Mouse (Mus musculus): Measurements from ENCODE around the gene Slc24a2. TPM values are rescaled to one million over a fixed set of nuclear protein-coding genes. Genes with fewer than 3 reads are reported as not detected.

The Slc24a2 gene
- polyA plus RNA-seq, 1 experiment from 2014 or later: not detected

DNA sequence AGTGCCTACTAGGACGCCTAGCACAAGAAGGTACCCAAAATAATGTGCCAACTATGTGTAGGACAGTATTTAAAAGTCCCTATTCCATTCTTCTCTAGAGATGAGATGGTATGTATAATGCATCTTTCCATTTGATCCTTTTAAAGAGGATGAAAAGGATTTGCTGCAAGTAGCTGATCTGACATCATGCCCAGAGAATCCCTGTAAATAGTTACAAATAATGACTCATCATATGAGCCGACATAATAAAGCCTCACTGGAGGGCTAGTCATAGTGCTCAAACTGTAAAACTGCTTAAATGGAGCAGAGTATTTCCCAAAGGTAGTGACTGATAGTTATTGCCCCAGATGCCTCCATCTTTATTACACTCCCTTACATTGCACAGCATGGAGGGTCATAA, 183.1 kb downstream of the Slc24a2 start:
- ATAC-seq (replicated peaks; ENCODE audit: low FRiP score, low TSS enrichment, low read depth): no peak
- no peak overlapping the region for H3K4me2 ChIP-seq (ENCODE audit: low read length)

DNA sequence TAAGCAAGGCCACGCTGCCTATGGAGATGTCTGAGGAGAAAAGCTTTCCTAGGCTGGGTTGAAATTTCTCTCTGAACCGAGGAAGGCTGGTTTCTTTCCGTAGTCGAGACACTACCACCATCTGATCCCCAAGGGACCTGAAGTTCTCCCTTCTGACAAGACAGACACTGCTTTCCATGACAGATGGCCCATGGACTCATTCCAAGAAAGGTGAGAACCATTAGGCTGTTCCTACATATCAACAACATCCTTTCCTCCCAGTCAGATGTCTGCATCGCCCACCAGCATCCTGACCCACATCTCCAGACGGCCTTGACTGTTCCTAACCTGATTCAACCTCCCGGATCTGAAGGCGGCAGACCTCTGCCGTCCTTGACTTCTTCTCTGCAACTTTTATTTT, 187.0 kb downstream of the Slc24a2 start:
- Histone ChIP-seq H3K36me3 (ENCODE audit: control insufficient read depth, insufficient read depth, low read length) (no peaks in the 10 kb centered on the region), H3K9me3 (ENCODE audit: control insufficient read depth, low read length) (no peaks in the 10 kb centered on the region), H3K27me3 (replicated peaks; ENCODE audit: control insufficient read depth, insufficient read depth, low read length) (no peaks in the 10 kb centered on the region), H3K27ac (ENCODE audit: low read depth) (no peak overlapping the region), H3K4me2 (ENCODE audit: low read length) (no peak overlapping the region), H3K4me1 (replicated peaks; ENCODE audit: control insufficient read depth, insufficient read depth, low read length) (no peaks in the 10 kb centered on the region), H3K9ac (ENCODE audit: low read length) (no peak overlapping the region), H3K4me3 (ENCODE audit: low read depth, low read length) (no peak overlapping the region)
- DNase-seq (ENCODE audit: low spot score) (no peak), ATAC-seq (replicated peaks; ENCODE audit: low FRiP score, low TSS enrichment, low read depth) (no peak)
- 88% methylated on average over 9 of the region's 9 CpGs for WGBS

More for the DNA sequence above, 183.1 kb downstream of the Slc24a2 start:
- WGBS: 68% methylated on average over 2 of the region's 2 CpGs
- Histone ChIP-seq H3K4me1 (replicated peaks; ENCODE audit: control insufficient read depth, insufficient read depth, low read length) (no peaks in the 10 kb centered on the region), H3K27ac (ENCODE audit: low read depth) (no peak overlapping the region), H3K27me3 (replicated peaks; ENCODE audit: control insufficient read depth, insufficient read depth, low read length) (no peaks in the 10 kb centered on the region), H3K4me3 (ENCODE audit: low read depth, low read length) (no peak overlapping the region), H3K9me3 (ENCODE audit: control insufficient read depth, low read length) (no peaks in the 10 kb centered on the region), H3K36me3 (ENCODE audit: control insufficient read depth, insufficient read depth, low read length) (no peaks in the 10 kb centered on the region), H3K9ac (ENCODE audit: low read length) (no peak overlapping the region)
- no peak for DNase-seq (ENCODE audit: low spot score)

DNA sequence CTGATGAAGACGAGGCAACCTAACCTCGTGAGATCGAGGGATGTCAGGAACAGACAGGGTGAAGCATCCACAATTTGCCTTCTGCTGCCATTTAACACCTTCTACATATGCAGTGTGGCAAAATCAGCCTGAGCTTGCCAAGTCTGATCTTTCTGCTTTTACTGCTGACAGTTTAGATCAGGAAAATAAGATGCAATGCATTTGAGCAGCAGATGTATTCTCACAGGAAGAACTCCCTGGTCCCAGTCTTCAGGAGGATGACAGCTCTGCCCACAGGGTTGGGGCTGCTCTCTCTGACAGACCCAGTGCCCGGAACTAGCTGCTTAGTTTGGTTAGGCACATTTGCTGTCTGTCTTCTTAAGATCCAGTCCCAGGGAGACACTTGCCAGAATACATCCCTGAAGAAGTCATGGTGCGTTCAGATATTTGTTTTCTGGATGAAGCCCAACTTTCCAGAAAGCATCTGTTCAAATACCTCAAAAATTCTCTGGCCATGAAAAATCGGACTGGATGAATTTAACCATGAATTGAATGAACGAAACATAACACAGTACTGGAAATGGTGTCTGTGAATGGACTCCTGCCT, 188.8 kb downstream of the Slc24a2 start:
- Histone ChIP-seq H3K4me3 (ENCODE audit: low read depth, low read length) (no peak overlapping the region), H3K4me1 (replicated peaks; ENCODE audit: control insufficient read depth, insufficient read depth, low read length) (no peaks in the 10 kb centered on the region), H3K27ac (ENCODE audit: low read depth) (no peak overlapping the region), H3K9ac (ENCODE audit: low read length) (no peak overlapping the region), H3K4me2 (ENCODE audit: low read length) (no peak overlapping the region), H3K27me3 (replicated peaks; ENCODE audit: control insufficient read depth, insufficient read depth, low read length) (no peaks in the 10 kb centered on the region), H3K36me3 (ENCODE audit: control insufficient read depth, insufficient read depth, low read length) (no peaks in the 10 kb centered on the region), H3K9me3 (ENCODE audit: control insufficient read depth, low read length) (no peaks in the 10 kb centered on the region)
- ATAC-seq (replicated peaks; ENCODE audit: low FRiP score, low TSS enrichment, low read depth) (no peak), DNase-seq (ENCODE audit: low spot score) (no peak)
- 55% methylated on average over 7 of the region's 7 CpGs for WGBS

DNA sequence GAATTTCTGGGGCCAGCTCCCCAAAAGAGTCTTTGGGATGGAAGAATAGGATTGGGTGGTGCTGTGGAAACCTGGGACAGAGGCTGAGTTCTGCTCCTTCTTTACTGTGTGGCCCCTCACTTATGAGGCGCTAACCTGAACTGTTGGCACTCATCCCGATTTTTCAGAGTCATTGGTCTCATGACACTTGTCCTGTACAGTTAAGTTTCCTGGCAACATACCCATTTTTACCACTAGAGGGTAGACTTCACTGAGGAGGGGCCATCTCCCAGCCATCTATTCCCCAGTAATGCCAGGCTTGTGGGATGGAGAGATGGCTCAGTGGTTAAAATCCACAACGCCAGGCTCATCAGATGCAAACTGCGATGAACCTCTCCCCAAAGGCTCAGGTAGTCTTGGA, 192.7 kb downstream of the Slc24a2 start:
- Histone ChIP-seq H3K9ac (ENCODE audit: low read length) (no peak overlapping the region), H3K4me1 (replicated peaks; ENCODE audit: control insufficient read depth, insufficient read depth, low read length) (no peaks in the 10 kb centered on the region), H3K27ac (ENCODE audit: low read depth) (no peak overlapping the region), H3K4me2 (ENCODE audit: low read length) (no peak overlapping the region), H3K36me3 (ENCODE audit: control insufficient read depth, insufficient read depth, low read length) (no peaks in the 10 kb centered on the region), H3K4me3 (ENCODE audit: low read depth, low read length) (no peak overlapping the region), H3K27me3 (replicated peaks; ENCODE audit: control insufficient read depth, insufficient read depth, low read length) (no peaks in the 10 kb centered on the region), H3K9me3 (ENCODE audit: control insufficient read depth, low read length) (no peaks in the 10 kb centered on the region)
- 78% methylated on average over 4 of the region's 4 CpGs for WGBS
- DNase-seq (ENCODE audit: low spot score) (no peak), ATAC-seq (replicated peaks; ENCODE audit: low FRiP score, low TSS enrichment, low read depth) (no peak)

DNA sequence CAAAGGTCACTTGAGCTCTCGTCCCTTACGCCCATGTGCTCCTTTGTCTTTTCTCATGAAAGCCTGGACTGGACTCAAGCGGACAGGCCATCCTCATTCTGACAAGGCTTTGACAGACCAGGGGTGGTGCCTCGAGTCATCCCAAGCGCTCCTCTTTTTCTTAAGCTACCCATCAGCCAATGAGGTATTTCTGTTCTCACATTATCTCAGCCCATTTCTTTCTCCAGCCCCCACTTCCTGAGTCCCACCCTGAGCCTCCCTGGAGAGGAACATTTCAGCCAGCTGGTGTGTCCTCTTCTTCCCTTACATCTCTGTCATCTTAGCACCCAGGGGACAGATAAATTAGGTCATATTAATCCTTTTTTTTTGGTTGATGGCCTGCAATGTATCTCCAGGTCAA, 193.8 kb downstream of the Slc24a2 start:
- 72% methylated on average over 5 of the region's 5 CpGs for WGBS
- no peaks in the 10 kb centered on the region for H3K9me3 ChIP-seq (ENCODE audit: control insufficient read depth, low read length)
- no peaks in the 10 kb centered on the region for H3K4me1 ChIP-seq (replicated peaks; ENCODE audit: control insufficient read depth, insufficient read depth, low read length)
- no peak overlapping the region for H3K27ac ChIP-seq (ENCODE audit: low read depth)
- no peak for DNase-seq (ENCODE audit: low spot score)
- no peak for ATAC-seq (replicated peaks; ENCODE audit: low FRiP score, low TSS enrichment, low read depth)
- H3K4me2 ChIP-seq (ENCODE audit: low read length): no peak overlapping the region
- no peak overlapping the region for H3K4me3 ChIP-seq (ENCODE audit: low read depth, low read length)
- no peaks in the 10 kb centered on the region for H3K36me3 ChIP-seq (ENCODE audit: control insufficient read depth, insufficient read depth, low read length)
- H3K9ac ChIP-seq (ENCODE audit: low read length): no peak overlapping the region
- no peaks in the 10 kb centered on the region for H3K27me3 ChIP-seq (replicated peaks; ENCODE audit: control insufficient read depth, insufficient read depth, low read length)

DNA sequence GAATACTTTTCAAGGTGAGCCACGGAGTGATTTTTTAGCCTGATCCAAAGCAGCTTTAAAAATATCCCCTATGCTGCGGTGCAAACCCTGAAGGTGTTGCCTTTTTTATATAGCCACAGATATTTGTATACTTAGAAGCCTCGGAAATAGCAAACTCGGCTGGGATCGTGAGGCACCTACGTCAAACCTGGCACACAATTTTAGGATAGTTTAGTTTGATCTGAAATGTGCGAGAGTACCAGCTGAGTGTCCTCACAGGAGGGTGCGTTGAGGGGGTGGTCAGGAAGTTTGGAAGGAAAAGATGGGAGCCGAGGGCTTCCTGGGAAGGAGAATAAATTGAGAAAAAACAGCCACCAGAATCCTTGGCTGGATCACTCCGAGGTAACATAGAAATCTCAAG, 194.6 kb downstream of the Slc24a2 start:
- no peaks in the 10 kb centered on the region for H3K27me3 ChIP-seq (replicated peaks; ENCODE audit: control insufficient read depth, insufficient read depth, low read length)
- no peak for DNase-seq (ENCODE audit: low spot score)
- no peak overlapping the region for H3K9ac ChIP-seq (ENCODE audit: low read length)
- H3K4me2 ChIP-seq (ENCODE audit: low read length): no peak overlapping the region
- H3K9me3 ChIP-seq (ENCODE audit: control insufficient read depth, low read length): no peaks in the 10 kb centered on the region
- H3K4me3 ChIP-seq (ENCODE audit: low read depth, low read length): no peak overlapping the region
- ATAC-seq (replicated peaks; ENCODE audit: low FRiP score, low TSS enrichment, low read depth): no peak
- no peaks in the 10 kb centered on the region for H3K36me3 ChIP-seq (ENCODE audit: control insufficient read depth, insufficient read depth, low read length)
- no peaks in the 10 kb centered on the region for H3K4me1 ChIP-seq (replicated peaks; ENCODE audit: control insufficient read depth, insufficient read depth, low read length)
- H3K27ac ChIP-seq (ENCODE audit: low read depth): no peak overlapping the region
- WGBS: 76% methylated on average over 10 of the region's 10 CpGs

DNA sequence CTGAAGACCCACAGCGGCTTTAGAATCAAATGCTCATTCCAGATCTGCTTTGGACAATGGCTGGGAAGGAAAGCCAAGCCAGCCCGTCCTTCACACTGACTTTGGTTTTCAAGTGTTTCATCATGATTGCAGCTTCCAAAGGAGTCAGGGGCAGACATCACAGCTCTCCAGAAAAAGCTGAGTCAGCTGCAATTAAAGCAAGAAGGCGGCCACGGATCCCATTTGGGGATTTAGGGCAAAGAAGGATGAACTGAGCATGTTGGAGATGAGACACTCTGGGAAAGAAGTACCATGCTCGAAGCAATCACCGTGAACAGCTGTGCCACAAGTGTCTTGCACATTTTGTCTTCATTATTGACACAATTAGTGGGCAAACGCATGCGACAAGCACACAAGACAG, 197.6 kb downstream of the Slc24a2 start:
- H3K27me3 ChIP-seq (replicated peaks; ENCODE audit: control insufficient read depth, insufficient read depth, low read length): no peaks in the 10 kb centered on the region
- no peaks in the 10 kb centered on the region for H3K9me3 ChIP-seq (ENCODE audit: control insufficient read depth, low read length)
- H3K27ac ChIP-seq (ENCODE audit: low read depth): no peak overlapping the region
- no peaks in the 10 kb centered on the region for H3K4me1 ChIP-seq (replicated peaks; ENCODE audit: control insufficient read depth, insufficient read depth, low read length)
- H3K4me2 ChIP-seq (ENCODE audit: low read length): no peak overlapping the region
- H3K36me3 ChIP-seq (ENCODE audit: control insufficient read depth, insufficient read depth, low read length): no peaks in the 10 kb centered on the region
- no peak overlapping the region for H3K9ac ChIP-seq (ENCODE audit: low read length)
- no peak overlapping the region for H3K4me3 ChIP-seq (ENCODE audit: low read depth, low read length)
- WGBS: 92% methylated on average over 8 of the region's 8 CpGs
- ATAC-seq (replicated peaks; ENCODE audit: low FRiP score, low TSS enrichment, low read depth) (no peak), DNase-seq (ENCODE audit: low spot score) (no peak)

DNA sequence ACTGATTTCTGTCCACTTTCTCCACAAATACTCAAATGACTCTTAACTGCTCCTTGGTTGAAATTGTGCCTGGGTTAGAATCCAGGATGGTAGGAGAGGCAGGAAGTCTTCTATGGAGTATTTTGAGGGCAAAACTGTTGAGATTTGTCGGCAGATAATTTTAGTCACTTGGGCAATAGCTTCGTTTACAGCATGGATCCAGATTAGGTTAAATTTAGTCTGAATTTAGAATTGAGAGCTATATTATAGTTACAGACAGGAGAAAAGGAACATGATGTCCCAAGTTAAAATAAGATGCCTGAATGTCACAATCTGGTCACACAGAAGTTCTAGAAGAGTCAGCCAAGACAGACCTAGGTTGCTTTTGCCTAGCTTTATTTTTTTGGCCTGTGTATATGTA, 199.2 kb downstream of the Slc24a2 start:
- Histone ChIP-seq H3K27me3 (replicated peaks; ENCODE audit: control insufficient read depth, insufficient read depth, low read length) (no peaks in the 10 kb centered on the region), H3K9me3 (ENCODE audit: control insufficient read depth, low read length) (no peaks in the 10 kb centered on the region), H3K4me1 (replicated peaks; ENCODE audit: control insufficient read depth, insufficient read depth, low read length) (no peaks in the 10 kb centered on the region), H3K4me3 (ENCODE audit: low read depth, low read length) (no peak overlapping the region), H3K9ac (ENCODE audit: low read length) (no peak overlapping the region), H3K4me2 (ENCODE audit: low read length) (no peak overlapping the region), H3K36me3 (ENCODE audit: control insufficient read depth, insufficient read depth, low read length) (no peaks in the 10 kb centered on the region), H3K27ac (ENCODE audit: low read depth) (no peak overlapping the region)
- ATAC-seq (replicated peaks; ENCODE audit: low FRiP score, low TSS enrichment, low read depth) (no peak), DNase-seq (ENCODE audit: low spot score) (no peak)
- WGBS: 72% methylated on average over 2 of the region's 2 CpGs

DNA sequence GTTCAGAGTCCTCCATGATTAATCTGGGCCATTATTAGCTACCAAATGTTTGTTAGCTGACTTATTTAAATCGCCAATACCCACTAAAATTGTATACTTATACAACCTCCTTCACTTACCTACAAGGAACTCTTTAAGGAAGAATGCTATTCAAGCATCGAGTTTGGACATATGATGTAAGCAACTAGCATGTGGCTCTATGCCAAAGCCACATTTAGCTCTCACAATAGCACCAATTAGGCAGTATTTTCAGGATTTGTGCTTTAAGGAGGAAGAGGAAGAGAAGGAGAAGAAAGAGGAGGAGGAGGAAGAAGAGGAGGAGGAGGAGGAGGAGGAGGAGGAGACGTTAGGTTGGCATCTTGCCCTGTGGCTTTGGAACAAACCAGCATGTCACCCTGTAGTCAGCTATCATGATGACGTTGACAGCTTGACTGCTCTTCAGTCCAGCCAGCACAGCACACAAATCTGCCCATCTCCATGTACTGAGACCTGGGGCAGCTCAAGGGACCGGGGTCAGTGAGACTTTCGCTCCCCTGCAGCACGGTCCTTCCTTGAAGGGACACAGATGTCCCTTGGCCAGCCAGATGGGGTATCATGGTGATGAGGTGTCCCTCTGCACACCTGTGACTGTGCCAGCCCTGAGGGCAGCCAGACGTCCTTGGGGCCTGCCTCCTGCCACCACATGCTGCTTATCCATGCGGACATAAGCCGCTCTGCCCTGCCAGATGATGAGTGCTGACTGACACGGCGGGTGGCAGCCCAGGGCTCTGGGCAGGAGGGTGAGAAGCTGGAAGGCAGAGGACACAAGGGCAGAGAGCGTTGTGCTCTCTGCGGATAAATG, 203.7 kb downstream of the Slc24a2 start:
- no peaks in the 10 kb centered on the region for H3K27me3 ChIP-seq (replicated peaks; ENCODE audit: control insufficient read depth, insufficient read depth, low read length)
- DNase-seq (ENCODE audit: low spot score) (no peak), ATAC-seq (replicated peaks; ENCODE audit: low FRiP score, low TSS enrichment, low read depth) (0 out of 2 replicates have a peak, but pooled peaks have one; percentile 8)
- WGBS: 78% methylated on average over 14 of the region's 14 CpGs
- H3K9me3 ChIP-seq (ENCODE audit: control insufficient read depth, low read length): no peaks in the 10 kb centered on the region
- no peak overlapping the region for H3K4me3 ChIP-seq (ENCODE audit: low read depth, low read length)
- H3K4me2 ChIP-seq (ENCODE audit: low read length): no peak overlapping the region
- no peak overlapping the region for H3K9ac ChIP-seq (ENCODE audit: low read length)
- no peaks in the 10 kb centered on the region for H3K36me3 ChIP-seq (ENCODE audit: control insufficient read depth, insufficient read depth, low read length)
- no peaks in the 10 kb centered on the region for H3K4me1 ChIP-seq (replicated peaks; ENCODE audit: control insufficient read depth, insufficient read depth, low read length)
- no peak overlapping the region for H3K27ac ChIP-seq (ENCODE audit: low read depth)
